Mouse (Mus musculus): ENCODE measurements around the gene 4930535I16Rik.

GRCm38 (mm10) chr4:123929994-123930393, 12.2 kb upstream of the 4930535I16Rik start:
- TF ChIP-seq EP300 (optimal IDR thresholded peaks at IDR 0.05), result no peak
- TF ChIP-seq CTCF (IDR thresholded peaks at IDR 0.05; ENCODE audit: low read depth), result peak; percentile 33

Data from stomach, postnatal 0 days (tissue).